Mouse (Mus musculus) olfactory bulb, adult 2 months (tissue): ENCODE data around the gene Gje1. TPM values are rescaled to one million over a fixed set of nuclear protein-coding genes. Genes with fewer than 3 reads are reported as not detected.

Source experiments
- H3K27ac ChIP-seq: fragments of 200-500 bp; 2 replicates; pipeline ENCODE4 v1.5.1; 2012; ENCODE audit warnings: low read depth, low read length; ENCODE audit not compliant: insufficient read depth
- H3K4me1 ChIP-seq: fragments of 200-500 bp; 2 replicates; pipeline ENCODE4 v1.6.1; 2012; ENCODE audit warnings: low read length; ENCODE audit not compliant: control insufficient read depth, insufficient read depth
- H3K4me3 ChIP-seq: fragments of 200-500 bp; 2 replicates; pipeline ENCODE4 v1.5.1; 2012; ENCODE audit warnings: mild to moderate bottlenecking, low read depth, low read length, moderate library complexity; ENCODE audit not compliant: insufficient read depth
- CTCF ChIP-seq: fragments of 200-500 bp; IDR thresholded peaks from 2 replicates; pipeline ENCODE4 v1.5.1; 2012; ENCODE audit warnings: low read depth, mild to moderate bottlenecking, low read length, moderate library complexity; ENCODE audit not compliant: insufficient read depth
- POLR2A ChIP-seq: fragments of 200-500 bp; IDR thresholded peaks from 2 replicates; pipeline ENCODE4 v1.6.1; 2012; ENCODE audit warnings: mild to moderate bottlenecking, low read depth, low read length, moderate library complexity; ENCODE audit not compliant: insufficient read depth
- WGBS: fragments of 180-500 bp; shearing (Covaris S2); methylation state at CpG from one replicate; pipeline ENCODE4 v1.1.7; 2018; 5-methylcytosine and 5-hydroxymethylcytosine counted together
- polyA plus RNA-seq: library from polyadenylated mRNA; stranded (reverse); fragments of >200 nt; gene quantifications from 2 replicates; pipeline ENCODE4 v1.2.4, GENCODE M21; 2012; ENCODE audit warnings: low replicate concordance; ENCODE audit not compliant: missing spikeins, insufficient read depth, insufficient read length

Gene Gje1
- not detected in 2 replicates for polyA plus RNA-seq

DNA sequence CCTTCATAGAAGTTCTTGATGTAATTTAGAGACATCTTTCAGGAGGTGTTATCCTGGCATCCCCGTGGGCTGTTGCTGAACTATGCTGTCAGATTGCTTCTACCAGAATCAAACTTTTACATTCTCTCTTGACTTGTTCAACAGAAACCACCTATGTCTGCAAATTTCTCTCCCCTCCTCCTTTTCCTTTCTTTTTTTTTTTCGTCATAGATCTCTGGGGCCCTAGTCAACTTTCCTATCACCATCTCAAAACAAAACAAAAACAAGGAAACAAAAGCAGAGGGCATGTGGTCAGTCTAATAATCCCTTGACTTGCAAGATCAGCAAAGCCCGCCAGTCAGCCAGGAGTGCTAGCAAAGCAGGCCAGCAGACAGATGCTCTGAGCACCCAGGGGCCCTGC lies at the start of gene Gje1:
TSS of gene Gje1 (minus strand) at position 101 of the 400 bp plus-strand sequence.
- WGBS: 55% methylated on average over 3 of the region's 3 CpGs
- H3K4me1 ChIP-seq: no peaks in the 10 kb centered on the region
- TF ChIP-seq POLR2A (no peak), CTCF (no peak)
- H3K27ac ChIP-seq: no peak within 1 kb of the TSS
- no peak within 1 kb of the TSS for H3K4me3 ChIP-seq

DNA sequence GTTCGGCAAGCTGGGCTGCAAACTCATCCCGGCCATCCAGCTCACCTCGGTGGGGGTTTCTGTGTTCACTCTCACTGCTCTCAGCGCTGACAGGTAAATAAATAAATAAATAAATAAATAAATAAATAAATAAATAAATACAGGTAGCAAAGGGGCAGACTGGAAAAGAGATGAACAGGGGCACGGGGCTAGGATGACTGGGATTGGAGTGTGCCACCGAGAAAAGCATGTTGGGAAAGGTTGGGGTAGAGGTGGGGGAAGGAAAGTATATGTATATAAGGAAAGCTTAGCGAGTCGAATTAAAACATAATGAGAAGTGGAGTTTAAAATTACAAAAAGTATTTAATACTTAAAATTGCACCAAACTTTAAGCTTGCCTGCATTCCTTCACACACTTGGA lies 42.6 kb upstream of the Gje1 start:
- Histone ChIP-seq H3K4me1 (0 out of 2 replicates have a peak, but pooled peaks cover 5% of the 10 kb centered on the region), H3K27ac (no peak overlapping the region), H3K4me3 (peak overlapping the region; percentile 43)
- WGBS: 19% methylated on average over 8 of the region's 8 CpGs
- TF ChIP-seq POLR2A (no peak), CTCF (no peak)

DNA sequence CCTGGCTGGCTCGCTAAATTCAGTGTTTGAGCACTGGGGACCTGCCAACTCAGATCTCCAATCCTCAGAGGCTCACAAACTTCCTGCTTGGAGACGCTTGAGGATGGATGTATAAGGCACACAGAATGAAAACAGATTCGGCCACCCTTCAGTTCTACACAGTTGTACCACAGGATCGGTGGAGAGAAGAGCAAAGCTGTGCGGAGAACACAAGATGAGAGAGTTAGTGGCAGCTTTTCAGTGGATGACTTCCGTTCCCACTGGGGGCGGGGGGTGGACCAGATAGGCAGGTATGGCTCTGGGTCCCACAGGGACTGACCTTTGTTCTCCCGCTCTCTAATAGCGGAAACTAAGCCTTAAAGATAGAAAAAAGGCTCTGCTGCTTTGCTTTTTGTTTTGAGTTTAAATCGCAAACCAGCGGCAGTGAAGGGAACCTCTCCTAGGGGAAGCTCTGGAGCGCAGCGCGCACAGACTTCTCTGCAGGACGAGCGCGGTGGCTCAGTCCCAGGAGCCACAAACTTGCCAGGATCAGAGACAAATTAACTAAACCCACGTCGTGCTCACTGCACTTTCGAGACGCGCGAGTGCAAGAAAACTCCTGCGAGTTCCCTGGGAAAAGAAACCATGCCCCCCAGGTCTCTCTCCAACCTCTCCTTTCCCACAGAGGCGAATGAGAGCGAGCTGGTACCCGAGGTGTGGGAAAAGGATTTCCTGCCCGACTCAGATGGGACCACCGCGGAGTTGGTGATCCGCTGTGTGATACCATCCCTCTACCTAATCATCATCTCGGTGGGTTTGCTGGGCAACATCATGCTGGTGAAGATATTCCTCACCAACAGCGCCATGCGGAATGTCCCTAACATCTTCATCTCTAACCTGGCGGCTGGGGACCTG lies 41.9 kb upstream of the Gje1 start:
- no peak overlapping the region for H3K27ac ChIP-seq
- H3K4me3 ChIP-seq: peak overlapping the region; percentile 43
- 0 out of 2 replicates have a peak, but pooled peaks cover 5% of the 10 kb centered on the region for H3K4me1 ChIP-seq
- under 1% methylated on average over 35 of the region's 35 CpGs for WGBS
- TF ChIP-seq CTCF (no peak), POLR2A (no peak)

DNA sequence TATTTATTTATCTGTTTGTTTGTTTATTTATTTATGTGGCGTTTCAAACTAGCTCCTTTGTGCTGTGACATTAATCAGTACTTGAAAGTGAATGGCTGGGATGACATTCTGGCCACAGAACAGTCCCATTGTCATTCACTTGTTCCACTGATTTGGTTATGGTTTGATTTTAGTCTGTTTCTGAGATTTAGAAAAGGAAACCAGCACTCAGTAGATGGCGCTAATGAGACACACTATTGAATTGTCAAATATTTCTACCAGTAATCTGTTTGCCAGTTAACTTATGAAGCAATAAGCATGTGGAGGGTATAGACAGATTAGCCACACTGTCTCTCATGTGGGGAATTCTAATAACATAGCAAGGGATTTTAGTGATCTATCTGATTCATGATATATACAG lies 16.3 kb upstream of the Gje1 start:
- TF ChIP-seq CTCF (no peak), POLR2A (no peak)

DNA sequence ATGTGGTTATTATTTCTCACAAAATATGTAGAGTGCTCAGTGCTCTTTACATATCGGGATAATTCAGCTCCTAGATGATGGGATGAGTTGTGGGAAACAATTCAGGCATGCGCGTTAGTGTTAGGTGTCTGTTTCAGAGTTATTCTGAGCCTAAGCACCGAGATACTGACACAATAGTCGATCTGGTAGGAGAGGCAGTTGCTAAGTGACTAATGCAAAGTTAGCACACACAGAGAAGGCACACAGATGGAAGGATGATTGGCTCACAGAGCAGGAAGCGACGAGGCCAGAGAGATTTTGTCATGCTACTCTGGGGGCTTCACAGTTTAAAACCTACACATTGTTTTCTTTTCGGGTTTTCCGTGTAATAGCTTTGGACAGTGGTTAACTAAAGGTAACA lies 7.7 kb upstream of the Gje1 start:
- H3K4me1 ChIP-seq: no peaks in the 10 kb centered on the region
- H3K4me3 ChIP-seq: no peak overlapping the region
- no peak overlapping the region for H3K27ac ChIP-seq
- TF ChIP-seq POLR2A (no peak), CTCF (no peak)
- 63% methylated on average over 9 of the region's 9 CpGs for WGBS

More for the DNA sequence above, 16.3 kb upstream of the Gje1 start:
- Histone ChIP-seq H3K27ac (no peak overlapping the region), H3K4me1 (no peaks in the 10 kb centered on the region), H3K4me3 (no peak overlapping the region)
- WGBS: 10% methylated on average over 2 of the region's 2 CpGs

DNA sequence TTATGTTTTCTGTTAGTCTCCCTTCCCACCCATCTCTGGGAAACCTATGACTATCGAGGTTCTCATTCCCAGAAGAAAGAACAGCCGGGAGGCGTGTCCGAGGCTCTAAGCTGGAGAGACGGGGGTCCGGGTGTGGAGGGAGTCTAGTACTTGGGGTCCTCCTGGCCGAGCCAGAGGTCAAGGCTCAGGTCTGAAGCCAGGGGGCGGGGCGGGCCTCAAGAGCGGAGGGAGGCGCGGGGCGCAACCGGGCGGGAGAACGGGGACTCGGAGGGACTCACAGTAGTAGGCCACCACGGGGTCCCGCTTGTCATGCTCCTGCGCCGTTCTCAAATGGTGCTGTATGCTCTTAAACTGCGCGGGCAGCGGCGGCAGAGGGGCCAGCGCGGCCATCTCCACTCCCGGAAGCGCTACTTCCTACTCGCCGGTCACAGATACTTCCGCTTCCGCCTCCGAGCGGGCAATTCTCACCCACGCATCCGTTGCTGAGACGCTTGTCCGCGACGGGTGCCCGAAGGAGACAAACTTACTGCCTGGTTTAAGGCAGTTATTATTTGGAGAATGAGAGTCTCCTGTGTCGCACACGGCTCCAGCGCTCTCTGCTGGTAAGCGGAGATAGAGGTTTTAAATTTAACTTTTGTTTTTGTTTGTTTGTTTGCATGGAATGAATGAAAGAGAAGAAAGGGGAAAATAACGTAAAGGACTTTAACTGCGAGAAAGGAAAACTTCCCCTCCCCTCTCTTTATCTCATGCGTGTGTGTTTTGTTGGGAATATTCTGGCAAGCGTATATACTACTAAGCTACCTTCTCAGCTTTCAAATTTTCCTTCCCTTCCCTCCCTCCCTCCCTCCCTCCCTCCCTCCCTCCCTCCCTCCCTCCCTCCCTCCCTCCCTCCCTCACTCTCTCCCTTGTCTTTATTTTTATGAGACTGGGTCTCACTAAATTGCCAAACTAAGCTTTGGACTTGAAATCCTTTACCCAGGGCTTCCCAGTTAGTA lies 12.6 kb downstream of the Gje1 start, which contains the start of the genes Vta1 and Nmbr:
TSS of gene Vta1 (minus strand) at position 489 of the 995 bp plus-strand sequence.
TSS of gene Nmbr (plus strand) at position 520 of the 995 bp plus-strand sequence.
- TF ChIP-seq CTCF: no peak
- TF ChIP-seq POLR2A: no peak; the same call in 1 of the 2 replicates
- Histone ChIP-seq H3K4me1 (no peaks in the 10 kb centered on the region), H3K4me3 (peak within 1 kb of the TSS; percentile 83), H3K27ac (no peak within 1 kb of the TSS)
- 1% methylated on average over 50 of the region's 50 CpGs for WGBS

DNA sequence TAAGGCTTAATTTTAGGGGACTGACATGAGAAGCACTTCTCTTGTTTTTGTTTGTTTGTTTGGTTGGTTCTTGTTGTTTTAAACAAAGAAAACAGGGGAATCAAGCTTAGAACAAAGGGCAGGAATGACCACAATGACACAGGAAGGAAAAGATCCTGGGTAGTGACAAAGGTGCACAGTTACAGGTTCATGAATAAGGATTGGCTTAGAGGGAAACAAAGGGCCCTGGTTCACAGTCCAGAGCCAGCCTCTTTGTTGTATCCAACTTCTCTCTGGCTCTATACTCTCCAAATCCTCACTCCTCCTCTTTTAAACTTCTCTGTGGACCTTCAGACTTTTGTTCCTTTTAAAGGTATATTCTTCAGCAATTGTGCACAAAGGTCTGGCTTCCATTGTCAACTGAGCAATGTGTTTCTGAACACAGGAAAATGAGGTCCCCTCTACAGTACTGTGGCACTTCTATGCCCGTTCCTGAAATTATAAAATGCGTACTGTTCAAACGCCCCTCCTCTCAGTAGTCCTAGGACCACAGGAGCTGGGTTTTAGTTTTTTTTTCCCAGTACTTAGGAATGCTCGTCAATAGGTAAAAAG lies 14.1 kb downstream of the Gje1 start:
- 12% methylated on average over 4 of the region's 4 CpGs for WGBS
- H3K4me1 ChIP-seq: no peaks in the 10 kb centered on the region
- H3K4me3 ChIP-seq: no peak overlapping the region
- no peak overlapping the region for H3K27ac ChIP-seq
- TF ChIP-seq POLR2A (no peak), CTCF (no peak)

DNA sequence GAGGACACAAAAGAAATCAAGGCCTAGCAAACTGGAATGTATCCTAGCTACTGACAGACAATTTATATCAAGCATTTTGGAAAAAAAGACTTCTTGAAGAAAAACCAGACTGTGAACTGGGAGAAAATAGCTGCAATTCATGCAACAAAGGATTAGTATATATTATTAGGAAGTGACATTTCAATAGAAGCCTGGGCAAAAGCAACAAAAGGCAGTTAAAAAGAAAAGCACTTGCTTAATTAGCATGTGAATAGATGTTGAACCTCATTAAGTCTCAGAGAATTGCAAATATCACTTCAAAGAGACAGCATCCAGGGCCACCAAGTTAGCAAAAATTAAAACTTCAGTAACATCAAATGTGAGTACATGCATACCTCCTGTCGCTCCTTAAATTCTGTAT lies 14.8 kb downstream of the Gje1 start:
- no peaks in the 10 kb centered on the region for H3K4me1 ChIP-seq
- 28% methylated on average over 1 of the region's 1 CpGs for WGBS
- no peak overlapping the region for H3K27ac ChIP-seq
- no peak overlapping the region for H3K4me3 ChIP-seq
- TF ChIP-seq CTCF: no peak
- TF ChIP-seq POLR2A: no peak

DNA sequence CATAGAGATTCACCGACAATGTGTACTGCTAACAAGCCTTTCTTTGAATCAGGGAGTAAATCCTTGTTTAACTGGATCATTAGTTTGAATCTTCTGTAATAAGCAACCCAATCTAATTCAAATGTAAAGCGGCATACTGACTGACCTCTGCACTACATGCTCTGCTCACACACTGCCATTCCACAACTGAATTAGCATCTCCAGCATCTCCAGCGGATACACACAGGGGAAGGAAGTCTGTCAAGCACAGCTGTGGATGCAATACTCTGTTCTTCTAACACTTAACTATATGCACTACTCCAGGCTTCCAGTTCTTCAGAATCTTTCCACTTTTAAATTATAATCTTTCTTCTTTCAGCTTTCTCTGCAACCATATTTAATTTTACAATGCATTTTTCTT lies 27.7 kb downstream of the Gje1 start:
- H3K4me1 ChIP-seq: no peaks in the 10 kb centered on the region
- TF ChIP-seq CTCF (no peak), POLR2A (no peak)
- no peak overlapping the region for H3K4me3 ChIP-seq
- WGBS: 56% methylated on average over 3 of the region's 3 CpGs
- H3K27ac ChIP-seq: no peak overlapping the region
